Mouse (Mus musculus) cerebral cortex, adult 2 months (tissue): ENCODE data around the gene Zfp507.

Experiments used
- WGBS: fragments of 180-500 bp; shearing (Covaris S2); methylation state at CpG from one replicate; pipeline ENCODE4 v1.1.7; 2018; 5-methylcytosine and 5-hydroxymethylcytosine counted together

Gene Zfp507

GRCm38 (mm10) chr7:35732585-35733059 lies 70.2 kb downstream of the Zfp507 start:
- 61% methylated on average over 10 of the region's 10 CpGs for WGBS

- 28% methylated on average over 9 of the region's 9 CpGs for WGBS
These were observed 73.2 kb downstream of the Zfp507 start for GRCm38 (mm10) chr7:35729621-35730031.

- WGBS, result 95% methylated on average over 12 of the region's 12 CpGs
These were observed 74.4 kb downstream of the Zfp507 start for GRCm38 (mm10) chr7:35728376-35728775.

GRCm38 (mm10) chr7:35723035-35723434 lies 79.8 kb downstream of the Zfp507 start:
- 98% methylated on average over 2 of the region's 2 CpGs for WGBS
